Mouse (Mus musculus) midbrain, postnatal 0 days (tissue): ENCODE measurements at regions not wholly inside any gene's neighbourhood (a gene's known extent, or its start where the extent isn't known, plus 50 kb on each side); places are given as distances from the start of the nearest gene placed in this dataset.

Experiments
- ATAC-seq: fragments of 200-750 bp; cut with Nextera tagmentation; 2 replicates; pipeline ENCODE4 v1.8.0; 2017; ENCODE audit warnings: moderate number of reproducible peaks, mild to moderate bottlenecking, moderate TSS enrichment, moderate library complexity; ENCODE audit not compliant: low FRiP score
- DNase-seq: peaks from one replicate; pipeline ENCODE4 v3.0.0-alpha.2; 2015; ENCODE audit warnings: low spot score
- H3K27ac ChIP-seq: fragments of 300-500 bp; sonication (generic); 2 replicates; pipeline ENCODE4 v1.5.1; 2014; ENCODE audit warnings: low read depth, mild to moderate bottlenecking, low read length, mixed read lengths
- H3K27me3 ChIP-seq: fragments of 300-500 bp; sonication (generic); 2 replicates; pipeline ENCODE4 v1.6.1; 2014; ENCODE audit warnings: low read length, control low read depth, mixed read lengths; ENCODE audit not compliant: insufficient read depth
- H3K36me3 ChIP-seq: fragments of 300-500 bp; sonication (generic); 2 replicates; pipeline ENCODE4 v1.6.1; 2014; ENCODE audit warnings: low read length, control low read depth, mixed read lengths; ENCODE audit not compliant: insufficient read depth
- H3K4me1 ChIP-seq: fragments of 300-500 bp; sonication (generic); 2 replicates; pipeline ENCODE4 v1.6.1; 2014; ENCODE audit warnings: mild to moderate bottlenecking, control low read depth, antibody characterized with exemption, low read length, mixed read lengths; ENCODE audit not compliant: insufficient read depth
- H3K4me2 ChIP-seq: fragments of 300-500 bp; sonication (generic); 2 replicates; pipeline ENCODE4 v1.6.1; 2014; ENCODE audit warnings: low read depth, mild to moderate bottlenecking, low read length, mixed read lengths; ENCODE audit not compliant: poor library complexity, severe bottlenecking
- H3K4me3 ChIP-seq: fragments of 300-500 bp; sonication (generic); 2 replicates; pipeline ENCODE4 v1.5.1; 2014; ENCODE audit warnings: low read depth, mild to moderate bottlenecking, low read length, moderate library complexity
- H3K9ac ChIP-seq: fragments of 300-500 bp; sonication (generic); replicated peaks from 2 replicates; pipeline ENCODE4 v1.6.1; 2014; ENCODE audit warnings: mild to moderate bottlenecking, low read length, moderate library complexity, mixed read lengths; ENCODE audit not compliant: poor library complexity, severe bottlenecking
- H3K9me3 ChIP-seq: fragments of 300-500 bp; sonication (generic); 2 replicates; pipeline ENCODE4 v1.6.1; 2016; ENCODE audit warnings: low read length, control low read depth
- CTCF ChIP-seq: IDR thresholded peaks from 2 replicates; pipeline ENCODE4 v1.5.1; 2016; ENCODE audit warnings: antibody characterized with exemption, mild to moderate bottlenecking
- WGBS: fragments of 180-500 bp; shearing (Covaris S2); extraction: QIAGEN DNeasy Blood & Tissue Kit; methylation state at CpG from one replicate; pipeline ENCODE4 v1.1.7; 2014; 5-methylcytosine and 5-hydroxymethylcytosine counted together

DNA sequence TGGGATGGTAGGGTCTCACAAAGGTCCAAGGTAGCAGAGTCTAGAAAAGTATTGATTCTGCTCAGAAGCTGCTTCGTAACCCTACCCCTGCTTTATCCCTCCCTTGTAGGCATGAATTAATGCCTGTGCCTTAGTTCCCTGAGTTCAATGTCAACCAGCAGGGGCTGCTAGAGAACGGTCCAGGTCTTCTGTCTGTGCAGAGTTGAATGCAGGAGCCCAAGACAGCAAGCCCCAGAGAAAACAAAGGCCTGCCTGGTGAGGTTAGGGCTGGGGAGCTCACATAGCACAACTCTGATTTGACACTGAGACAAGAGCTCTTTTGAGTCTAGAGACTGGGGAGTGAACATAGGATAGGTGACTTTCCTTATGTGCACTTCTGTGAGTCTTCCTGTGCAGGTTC, 56.6 kb downstream of the Olig3 start:
- 44% methylated on average over 2 of the region's 2 CpGs for WGBS
- H3K4me1 ChIP-seq, result no peaks in the 10 kb centered on the region
- no peak overlapping the region for H3K4me2 ChIP-seq
- H3K9me3 ChIP-seq, result no peaks in the 10 kb centered on the region
- no peaks in the 10 kb centered on the region for H3K36me3 ChIP-seq
- ATAC-seq, result no peak
- no peak overlapping the region for H3K9ac ChIP-seq
- no peak for DNase-seq
- H3K27me3 ChIP-seq, result no peaks in the 10 kb centered on the region
- H3K4me3 ChIP-seq, result no peak overlapping the region
- peak; percentile 48 for TF ChIP-seq CTCF
- H3K27ac ChIP-seq, result no peak overlapping the region

- no peak for DNase-seq
- H3K4me2 ChIP-seq, result no peak overlapping the region
- no peaks in the 10 kb centered on the region for H3K4me1 ChIP-seq
- no peaks in the 10 kb centered on the region for H3K27me3 ChIP-seq
- no peak for TF ChIP-seq CTCF
- ATAC-seq, result no peak
- H3K9ac ChIP-seq, result no peak overlapping the region
- WGBS, result 52% methylated on average over 5 of the region's 5 CpGs
- H3K27ac ChIP-seq, result no peak overlapping the region
- no peak overlapping the region for H3K4me3 ChIP-seq
- H3K36me3 ChIP-seq, result no peaks in the 10 kb centered on the region
- no peaks in the 10 kb centered on the region for H3K9me3 ChIP-seq
Measured at GRCm38 (mm10) chr10:19413935-19414334, 57.6 kb downstream of the Olig3 start.

DNA sequence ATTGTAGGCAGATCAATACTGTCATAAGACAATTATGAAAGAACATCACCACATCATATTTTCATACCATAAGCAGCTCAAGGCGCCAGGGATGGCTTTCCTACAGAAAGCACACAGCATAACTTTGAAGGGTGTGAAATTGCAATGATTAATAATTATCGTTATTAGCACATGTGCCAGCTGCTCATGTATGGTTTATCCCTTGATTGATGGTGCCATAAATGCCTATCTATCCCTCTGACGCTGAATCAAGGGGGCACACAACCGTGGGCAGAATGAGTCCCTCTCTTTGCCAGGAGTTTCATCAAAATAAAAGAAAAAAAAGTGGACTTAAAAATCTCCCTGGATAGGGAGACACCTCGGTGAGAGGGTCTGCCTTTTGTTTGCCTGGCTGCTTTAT, 58.5 kb downstream of the Olig3 start:
- Histone ChIP-seq H3K9ac (no peak overlapping the region), H3K27ac (no peak overlapping the region), H3K4me2 (no peak overlapping the region), H3K4me3 (no peak overlapping the region), H3K36me3 (no peaks in the 10 kb centered on the region), H3K4me1 (no peaks in the 10 kb centered on the region), H3K27me3 (no peaks in the 10 kb centered on the region), H3K9me3 (no peaks in the 10 kb centered on the region)
- TF ChIP-seq CTCF, result no peak
- ATAC-seq, result no peak
- DNase-seq, result no peak
- 41% methylated on average over 5 of the region's 5 CpGs for WGBS

GRCm38 (mm10) chr10:19424030-19424429, 67.7 kb downstream of the Olig3 start:
- 28% methylated on average over 1 of the region's 1 CpGs for WGBS
- TF ChIP-seq CTCF, result no peak
- Histone ChIP-seq H3K27me3 (no peaks in the 10 kb centered on the region), H3K9me3 (no peaks in the 10 kb centered on the region), H3K36me3 (no peaks in the 10 kb centered on the region), H3K9ac (no peak overlapping the region), H3K4me2 (no peak overlapping the region), H3K27ac (no peak overlapping the region), H3K4me1 (no peaks in the 10 kb centered on the region), H3K4me3 (no peak overlapping the region)
- ATAC-seq (no peak), DNase-seq (no peak)

DNA sequence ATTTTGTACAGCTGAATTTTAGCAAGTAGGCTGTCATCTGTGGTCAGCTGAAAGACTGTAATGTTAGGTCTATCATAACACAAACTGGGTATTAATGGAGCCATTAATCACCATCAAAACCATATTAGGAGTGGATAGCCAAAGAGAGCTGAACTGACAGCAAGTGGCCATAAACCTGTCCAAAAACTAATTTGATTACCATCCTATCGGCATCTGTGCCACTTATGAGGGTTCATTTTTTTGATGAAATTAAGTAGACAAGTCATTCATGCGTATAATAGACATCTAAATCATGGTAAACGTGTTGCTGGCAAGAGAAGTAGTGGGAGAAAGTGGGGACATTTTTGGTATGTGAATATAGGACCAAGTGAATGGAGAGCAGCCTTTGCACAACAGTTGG, 68.6 kb downstream of the Olig3 start:
- Histone ChIP-seq H3K4me3 (no peak overlapping the region), H3K9ac (no peak overlapping the region), H3K27ac (no peak overlapping the region), H3K36me3 (no peaks in the 10 kb centered on the region), H3K4me1 (no peaks in the 10 kb centered on the region), H3K27me3 (no peaks in the 10 kb centered on the region), H3K9me3 (no peaks in the 10 kb centered on the region), H3K4me2 (no peak overlapping the region)
- ATAC-seq (no peak), DNase-seq (peak; percentile 52)
- 68% methylated on average over 3 of the region's 3 CpGs for WGBS
- TF ChIP-seq CTCF, result no peak

GRCm38 (mm10) chr10:19426835-19427234, 70.5 kb downstream of the Olig3 start:
- H3K27ac ChIP-seq, result no peak overlapping the region
- no peak for TF ChIP-seq CTCF
- 58% methylated on average over 3 of the region's 3 CpGs for WGBS
- no peak overlapping the region for H3K9ac ChIP-seq
- DNase-seq, result peak; percentile 33
- no peak overlapping the region for H3K4me3 ChIP-seq
- H3K27me3 ChIP-seq, result no peaks in the 10 kb centered on the region
- no peaks in the 10 kb centered on the region for H3K9me3 ChIP-seq
- no peak for ATAC-seq
- no peaks in the 10 kb centered on the region for H3K36me3 ChIP-seq
- H3K4me1 ChIP-seq, result no peaks in the 10 kb centered on the region
- H3K4me2 ChIP-seq, result no peak overlapping the region
